Comparison of ENCODE assay signal across 10 mouse cellular contexts in the genomic region with DNA sequence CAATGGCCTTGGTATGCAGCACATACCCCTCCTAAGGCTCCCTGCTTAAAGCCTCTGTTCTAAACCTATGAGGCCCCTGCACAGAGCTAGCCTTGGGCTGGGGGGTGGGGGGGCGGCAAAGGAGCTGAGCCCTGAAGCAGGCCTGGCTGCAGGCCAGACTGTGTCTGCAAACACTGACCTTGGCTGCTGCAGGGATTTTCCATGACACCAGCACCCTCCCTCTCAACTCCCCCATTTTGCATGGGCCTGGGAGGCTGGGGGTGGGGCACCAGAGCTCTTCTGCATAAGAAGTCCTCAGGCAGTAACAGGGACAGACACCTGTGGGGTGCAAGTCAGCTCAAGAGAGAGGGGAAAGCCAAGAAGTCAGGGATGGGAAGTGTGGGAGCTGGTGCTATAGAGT. TPM values are rescaled to one million over a fixed set of nuclear protein-coding genes. Genes with fewer than 3 reads are reported as not detected.
DNase-seq lines count a peak whose midpoint lies in the region; ATAC-seq and TF ChIP-seq lines count a peak whose summit lies in the region.
"Had no signal": no experiment of that assay in that cellular context is flagged by ENCODE, and none has a peak within 500 bp of the region (broad histone marks: within the 10 kb centered on the region; RNA-seq: fewer than 3 reads in every experiment).

No protein-coding gene starts in this region.

- H3K27ac ChIP-seq in hindbrain, postnatal 0 days, result no peak overlapping the region
- 0 out of 2 replicates have a peak overlapping the region, but pooled peaks have one; percentile 30 for H3K27ac ChIP-seq in liver, postnatal 0 days (ENCODE audit: low read depth)
- no peak overlapping the region for H3K27ac ChIP-seq in left cerebral cortex, adult 2 months

- H3K4me2 ChIP-seq in hindbrain, postnatal 0 days (ENCODE audit: low read depth, low read length), result no peak overlapping the region
- peak overlapping the region; percentile 29 for H3K4me2 ChIP-seq in liver, postnatal 0 days (ENCODE audit: low read depth, low read length)

- H3K4me1 ChIP-seq in hindbrain, postnatal 0 days (ENCODE audit: insufficient read depth, low read length), result no peaks in the 10 kb centered on the region
- peaks cover 25% of the 10 kb centered on the region for H3K4me1 ChIP-seq in liver, postnatal 0 days (ENCODE audit: insufficient read depth)

- peak; percentile 85 for DNase-seq in R1 (ENCODE audit: low read depth, low spot score)
- peak; percentile 63 to 68 for DNase-seq in adrenal gland, postnatal 4 days (ENCODE audit: low spot score in 2 of 2)
- peak; percentile 64 for DNase-seq in hindbrain, postnatal 0 days (ENCODE audit: low spot score)
- peak; percentile 64 for DNase-seq in liver, postnatal 0 days
- DNase-seq in left cerebral cortex, adult 2 months (ENCODE audit: extremely low spot score in 1 of 2, low spot score in 2 of 2), result no peak
- no peak for DNase-seq in layer of hippocampus, postnatal 14 days (ENCODE audit: low spot score in 2 of 2)
- DNase-seq in left cerebral cortex, adult 18-20 months (ENCODE audit: low spot score in 2 of 2), result no peak
- no peak for DNase-seq in embryo, embryonic 10.5 days (ENCODE audit: low spot score)

- no peak overlapping the region for H3K9ac ChIP-seq in hindbrain, postnatal 0 days (replicated peaks; ENCODE audit: low read length)
- H3K9ac ChIP-seq in liver, postnatal 0 days (replicated peaks), result no peak overlapping the region

- intact Hi-C loops in left cerebral cortex, adult 2 months (cut with DNase I), result no loop called here

- no peaks in the 10 kb centered on the region for H3K27me3 ChIP-seq in hindbrain, postnatal 0 days (ENCODE audit: insufficient read depth, low read length)
- no peaks in the 10 kb centered on the region for H3K27me3 ChIP-seq in liver, postnatal 0 days (ENCODE audit: insufficient read depth, low read length)

- peak; percentile 19; the same call in 1 of the 2 replicates for ATAC-seq in hindbrain, postnatal 0 days
- ATAC-seq in liver, postnatal 0 days, result no peak

- TF ChIP-seq EP300 in liver, postnatal 0 days (IDR thresholded peaks at IDR 0.05; ENCODE audit: low read depth), result no peak; the same call in 1 of the 2 replicates

- no peak overlapping the region for H3K4me3 ChIP-seq in hindbrain, postnatal 0 days (ENCODE audit: low read length)
- no peak overlapping the region for H3K4me3 ChIP-seq in liver, postnatal 0 days (ENCODE audit: low read depth, low read length)
- no peak overlapping the region for H3K4me3 ChIP-seq in left cerebral cortex, adult 2 months
- H3K4me3 ChIP-seq: myocyte had no signal

- H3K36me3 ChIP-seq in hindbrain, postnatal 0 days (ENCODE audit: insufficient read depth, low read length), result no peaks in the 10 kb centered on the region
- H3K36me3 ChIP-seq in liver, postnatal 0 days (replicated peaks; ENCODE audit: insufficient read depth, low read length), result no peaks in the 10 kb centered on the region

- TF ChIP-seq CTCF in hindbrain, postnatal 0 days (IDR thresholded peaks at IDR 0.05; ENCODE audit: low read depth), result no peak
- no peak for TF ChIP-seq CTCF in liver, postnatal 0 days (IDR thresholded peaks at IDR 0.05; ENCODE audit: low read depth)
- TF ChIP-seq CTCF in left cerebral cortex, adult 2 months (IDR thresholded peaks at IDR 0.05), result no peak

- WGBS in hindbrain, postnatal 0 days, result 17% methylated on average over 1 of the region's 1 CpGs
- WGBS in liver, postnatal 0 days (ENCODE audit: insufficient replicate concordance), result 38% methylated on average over 1 of the region's 1 CpGs

- no peaks in the 10 kb centered on the region for H3K9me3 ChIP-seq in hindbrain, postnatal 0 days (ENCODE audit: low read length)
- H3K9me3 ChIP-seq in liver, postnatal 0 days (ENCODE audit: low read length), result no peaks in the 10 kb centered on the region

RNA-seq across cellular contexts. Expression of gene Kcnk3, which starts 26.3 kb away (rescaled TPM):
- total RNA-seq in adrenal gland, postnatal 4 days (2021), result 100 to 1,000 TPM; 684 to 719 TPM
- 23.2 and 30.3 TPM in 2 replicates for total RNA-seq in hindbrain, postnatal 0 days (2014; rRNA removed)
- 11.5 and 12.7 TPM in 2 replicates for polyA plus RNA-seq in hindbrain, postnatal 0 days (2015; fragmentation: Nextera tagmentation; extraction: Ambion mirVana)
- 0.26 and 0.46 TPM in 2 replicates for polyA plus RNA-seq in liver, postnatal 0 days (2015; fragmentation: Nextera tagmentation; extraction: Ambion mirVana)
- total RNA-seq in left cerebral cortex, adult 2 months (2021), result 10 to 100 TPM; 22.4 to 23.1 TPM
- total RNA-seq in layer of hippocampus, postnatal 14 days (2021), result 1 to 10 TPM; 6.9 to 9.0 TPM
- 10 to 100 TPM; 22.6 to 24.2 TPM for total RNA-seq in left cerebral cortex, adult 18-20 months (2021)
- total RNA-seq: common myeloid progenitor, adult 5-6 weeks had no signal

RNA-seq across cellular contexts. Expression of gene Slc35f6, which starts 33.5 kb away (rescaled TPM):
- total RNA-seq in adrenal gland, postnatal 4 days (2021), result 10 to 100 TPM; 33.5 to 33.7 TPM
- 70.6 and 95.8 TPM in 2 replicates for total RNA-seq in hindbrain, postnatal 0 days (2014; rRNA removed)
- polyA plus RNA-seq in hindbrain, postnatal 0 days (2015; fragmentation: Nextera tagmentation; extraction: Ambion mirVana), result 29.6 and 31.3 TPM in 2 replicates
- 13.8 and 14.2 TPM in 2 replicates for polyA plus RNA-seq in liver, postnatal 0 days (2015; fragmentation: Nextera tagmentation; extraction: Ambion mirVana)
- 10 to 100 TPM; 42.2 to 45.6 TPM for total RNA-seq in left cerebral cortex, adult 2 months (2021)
- total RNA-seq in layer of hippocampus, postnatal 14 days (2021), result 10 to 100 TPM; 32.6 to 32.7 TPM
- total RNA-seq in left cerebral cortex, adult 18-20 months (2021), result 10 to 100 TPM; 39.6 to 41.6 TPM

RNA-seq across cellular contexts. Expression of gene Cenpa, which starts 52.4 kb away (rescaled TPM):
- total RNA-seq in adrenal gland, postnatal 4 days (2021), result 10 to 100 TPM; 61.3 to 62.0 TPM
- 27.8 and 28.1 TPM in 2 replicates for total RNA-seq in hindbrain, postnatal 0 days (2014; rRNA removed)
- 53.4 and 63.2 TPM in 2 replicates for polyA plus RNA-seq in hindbrain, postnatal 0 days (2015; fragmentation: Nextera tagmentation; extraction: Ambion mirVana)
- polyA plus RNA-seq in liver, postnatal 0 days (2015; fragmentation: Nextera tagmentation; extraction: Ambion mirVana), result 135 and 145 TPM in 2 replicates
- total RNA-seq in left cerebral cortex, adult 2 months (2021), result 1 to 10 TPM; 5.5 to 6.2 TPM
- total RNA-seq in layer of hippocampus, postnatal 14 days (2021), result 1 to 10 TPM; 4.8 to 5.5 TPM
- total RNA-seq in left cerebral cortex, adult 18-20 months (2021), result 1 to 10 TPM; 2.8 to 5.3 TPM

Comparison
In these comparisons a context has a peak if more than half of its experiments do, and no peak if none do; other contexts are left out.
1. DNase-seq: peak in R1 (single experiment), adrenal gland, postnatal 4 days (2 of 2), hindbrain, postnatal 0 days (single experiment) and liver, postnatal 0 days (single experiment); none in left cerebral cortex, adult 2 months (0 of 2), layer of hippocampus, postnatal 14 days (0 of 2), left cerebral cortex, adult 18-20 months (0 of 2) and embryo, embryonic 10.5 days (single experiment).
2. RNA of gene Kcnk3, which starts 26.3 kb away (total RNA-seq): 684 to 719 TPM in adrenal gland, postnatal 4 days; 22.6 to 24.2 TPM in left cerebral cortex, adult 18-20 months, 23.2 to 30.3 TPM in hindbrain, postnatal 0 days, 22.4 to 23.1 TPM in left cerebral cortex, adult 2 months and 6.9 to 9.0 TPM in layer of hippocampus, postnatal 14 days; every median in the first group is over 10 times any median in the second.